Mouse (Mus musculus): ENCODE results near the gene Cdkn1a. TPM values are rescaled to one million over a fixed set of nuclear protein-coding genes. Genes with fewer than 3 reads are reported as not detected.

Gene Cdkn1a
- polyA plus RNA-seq, 2 experiments = 2.6 to 7.0 TPM

GRCm38 (mm10) chr17:29111332-29111731 lies 20.6 kb downstream of the Cdkn1a start:
- WGBS (ENCODE audit: insufficient replicate concordance) = 13% methylated on average over 5 of the region's 5 CpGs
- DNase-seq (ENCODE audit: low read depth in 3 of 3, low spot score in 3 of 3) = peak in 1 of 3 experiments; percentile 31
- ATAC-seq (ENCODE audit: insufficient read depth) = no peak
- Histone ChIP-seq H3K4me1 (replicated peaks; ENCODE audit: control insufficient read depth in 2 of 2, insufficient read depth in 2 of 2, low read length in 1 of 2) (peaks cover 0 to 2% of the 10 kb centered on the region in 2 experiments; a peak in 1 of 4 replicates), H3K9ac (replicated peaks) (no peak overlapping the region), H3K27ac (no peak overlapping the region), H3K4me2 (ENCODE audit: low read depth) (no peak overlapping the region), H3K9me3 (ENCODE audit: control insufficient read depth, low read length) (no peaks in the 10 kb centered on the region), H3K36me3 (replicated peaks; ENCODE audit: control insufficient read depth, insufficient read depth, low read depth) (no peaks in the 10 kb centered on the region), H3K4me3 (ENCODE audit: insufficient read depth in 1 of 2, low read depth in 2 of 2, low read length in 2 of 2) (no peak overlapping the region), H3K27me3 (ENCODE audit: control insufficient read depth, insufficient read depth, low read length) (no peaks in the 10 kb centered on the region)
- no peak for TF ChIP-seq CTCF (IDR thresholded peaks at IDR 0.05; ENCODE audit: low read depth)
- no peak for TF ChIP-seq EP300 (IDR thresholded peaks at IDR 0.05; ENCODE audit: low read depth)

GRCm38 (mm10) chr17:29113591-29114352 lies 23.0 kb downstream of the Cdkn1a start, which contains the start of gene Rab44:
Gene Rab44 (plus strand): TSS chr17:29114145.
- Histone ChIP-seq H3K4me3 (ENCODE audit: insufficient read depth in 1 of 2, low read depth in 2 of 2, low read length in 2 of 2) (peak within 1 kb of the TSS in 1 of 2 experiments; percentile 25; a peak in 1 of 4 replicates), H3K4me1 (replicated peaks; ENCODE audit: control insufficient read depth in 2 of 2, insufficient read depth in 2 of 2, low read length in 1 of 2) (peaks cover 0 to 2% of the 10 kb centered on the region in 2 experiments; a peak in 1 of 4 replicates), H3K27me3 (ENCODE audit: control insufficient read depth, insufficient read depth, low read length) (no peaks in the 10 kb centered on the region), H3K36me3 (replicated peaks; ENCODE audit: control insufficient read depth, insufficient read depth, low read depth) (no peaks in the 10 kb centered on the region), H3K9ac (replicated peaks) (no peak within 1 kb of the TSS), H3K9me3 (ENCODE audit: control insufficient read depth, low read length) (no peaks in the 10 kb centered on the region), H3K27ac (no peak within 1 kb of the TSS), H3K4me2 (ENCODE audit: low read depth) (0 out of 2 replicates have a peak within 1 kb of the TSS, but pooled peaks have one; percentile 9)
- 46% methylated on average over 13 of the region's 13 CpGs for WGBS (ENCODE audit: insufficient replicate concordance)
- DNase-seq (ENCODE audit: low read depth in 3 of 3, low spot score in 3 of 3) (no peak), ATAC-seq (ENCODE audit: insufficient read depth) (no peak)
- no peak for TF ChIP-seq CTCF (IDR thresholded peaks at IDR 0.05; ENCODE audit: low read depth)

GRCm38 (mm10) chr17:29116023-29116422 lies 25.2 kb downstream of the Cdkn1a start:
- Histone ChIP-seq H3K9ac (replicated peaks) (no peak overlapping the region), H3K4me1 (replicated peaks; ENCODE audit: control insufficient read depth in 2 of 2, insufficient read depth in 2 of 2, low read length in 1 of 2) (peaks cover 0 to 2% of the 10 kb centered on the region in 2 experiments; a peak in 1 of 4 replicates), H3K36me3 (replicated peaks; ENCODE audit: control insufficient read depth, insufficient read depth, low read depth) (no peaks in the 10 kb centered on the region), H3K27ac (no peak overlapping the region), H3K9me3 (ENCODE audit: control insufficient read depth, low read length) (no peaks in the 10 kb centered on the region), H3K27me3 (ENCODE audit: control insufficient read depth, insufficient read depth, low read length) (no peaks in the 10 kb centered on the region), H3K4me2 (ENCODE audit: low read depth) (0 out of 2 replicates have a peak overlapping the region, but pooled peaks have one; percentile 24), H3K4me3 (ENCODE audit: insufficient read depth in 1 of 2, low read depth in 2 of 2, low read length in 2 of 2) (0 out of 4 replicates have a peak overlapping the region, but pooled peaks of 1 of the 2 experiments have one; percentile 10)
- ATAC-seq (ENCODE audit: insufficient read depth) (no peak), DNase-seq (ENCODE audit: low read depth in 3 of 3, low spot score in 3 of 3) (no peak)
- TF ChIP-seq EP300 (IDR thresholded peaks at IDR 0.05; ENCODE audit: low read depth) (no peak), CTCF (IDR thresholded peaks at IDR 0.05; ENCODE audit: low read depth) (no peak)
- 50% methylated on average over 12 of the region's 12 CpGs for WGBS (ENCODE audit: insufficient replicate concordance)

GRCm38 (mm10) chr17:29117006-29117648 lies 26.4 kb downstream of the Cdkn1a start:
- no peak overlapping the region for H3K9ac ChIP-seq (replicated peaks)
- no peaks in the 10 kb centered on the region for H3K27me3 ChIP-seq (ENCODE audit: control insufficient read depth, insufficient read depth, low read length)
- WGBS (ENCODE audit: insufficient replicate concordance) = 35% methylated on average over 8 of the region's 8 CpGs
- DNase-seq (ENCODE audit: low read depth in 3 of 3, low spot score in 3 of 3) (no peak), ATAC-seq (ENCODE audit: insufficient read depth) (no peak)
- TF ChIP-seq CTCF (IDR thresholded peaks at IDR 0.05; ENCODE audit: low read depth) = no peak
- no peak for TF ChIP-seq EP300 (IDR thresholded peaks at IDR 0.05; ENCODE audit: low read depth)
- no peak overlapping the region for H3K4me3 ChIP-seq (ENCODE audit: insufficient read depth in 1 of 2, low read depth in 2 of 2, low read length in 2 of 2)
- H3K4me2 ChIP-seq (ENCODE audit: low read depth) = no peak overlapping the region
- no peaks in the 10 kb centered on the region for H3K9me3 ChIP-seq (ENCODE audit: control insufficient read depth, low read length)
- no peak overlapping the region for H3K27ac ChIP-seq
- no peaks in the 10 kb centered on the region for H3K36me3 ChIP-seq (replicated peaks; ENCODE audit: control insufficient read depth, insufficient read depth, low read depth)
- no peaks in the 10 kb centered on the region; a peak in 1 of 4 replicates for H3K4me1 ChIP-seq (replicated peaks; ENCODE audit: control insufficient read depth in 2 of 2, insufficient read depth in 2 of 2, low read length in 1 of 2)

- Histone ChIP-seq H3K4me2 (ENCODE audit: low read depth) (no peak overlapping the region), H3K4me1 (replicated peaks; ENCODE audit: control insufficient read depth in 2 of 2, insufficient read depth in 2 of 2, low read length in 1 of 2) (no peaks in the 10 kb centered on the region; a peak in 2 of 4 replicates), H3K9ac (replicated peaks) (no peak overlapping the region), H3K4me3 (ENCODE audit: insufficient read depth in 1 of 2, low read depth in 2 of 2, low read length in 2 of 2) (no peak overlapping the region), H3K27me3 (ENCODE audit: control insufficient read depth, insufficient read depth, low read length) (no peaks in the 10 kb centered on the region), H3K9me3 (ENCODE audit: control insufficient read depth, low read length) (no peaks in the 10 kb centered on the region), H3K27ac (no peak overlapping the region), H3K36me3 (replicated peaks; ENCODE audit: control insufficient read depth, insufficient read depth, low read depth) (no peaks in the 10 kb centered on the region)
- 64% methylated on average over 5 of the region's 5 CpGs for WGBS (ENCODE audit: insufficient replicate concordance)
- DNase-seq (ENCODE audit: low read depth in 3 of 3, low spot score in 3 of 3) = no peak
- TF ChIP-seq CTCF (IDR thresholded peaks at IDR 0.05; ENCODE audit: low read depth) = no peak
- no peak for TF ChIP-seq EP300 (IDR thresholded peaks at IDR 0.05; ENCODE audit: low read depth)
- no peak for ATAC-seq (ENCODE audit: insufficient read depth)
Observed at GRCm38 (mm10) chr17:29118057-29118456, 27.3 kb downstream of the Cdkn1a start.

Data from liver, embryonic 14.5 days (tissue).